Mouse (Mus musculus) G1E-ER4 (cell line): Measurements from ENCODE around the gene Ncln. TPM values are rescaled to one million over a fixed set of nuclear protein-coding genes. Genes with fewer than 3 reads are reported as not detected.

Source experiments
- GATA1 ChIP-seq: IDR thresholded peaks from one replicate; pipeline ENCODE4 v1.8.0; 2012; ENCODE audit warnings: low read length, inconsistent platforms
- polyA plus RNA-seq: library from polyadenylated mRNA; stranded (reverse); fragments of >175 nt; gene quantifications from 2 replicates; pipeline ENCODE4 v1.2.3, GENCODE M21; 2012

Gene Ncln
- polyA plus RNA-seq: 258 and 349 TPM in 2 replicates

DNA sequence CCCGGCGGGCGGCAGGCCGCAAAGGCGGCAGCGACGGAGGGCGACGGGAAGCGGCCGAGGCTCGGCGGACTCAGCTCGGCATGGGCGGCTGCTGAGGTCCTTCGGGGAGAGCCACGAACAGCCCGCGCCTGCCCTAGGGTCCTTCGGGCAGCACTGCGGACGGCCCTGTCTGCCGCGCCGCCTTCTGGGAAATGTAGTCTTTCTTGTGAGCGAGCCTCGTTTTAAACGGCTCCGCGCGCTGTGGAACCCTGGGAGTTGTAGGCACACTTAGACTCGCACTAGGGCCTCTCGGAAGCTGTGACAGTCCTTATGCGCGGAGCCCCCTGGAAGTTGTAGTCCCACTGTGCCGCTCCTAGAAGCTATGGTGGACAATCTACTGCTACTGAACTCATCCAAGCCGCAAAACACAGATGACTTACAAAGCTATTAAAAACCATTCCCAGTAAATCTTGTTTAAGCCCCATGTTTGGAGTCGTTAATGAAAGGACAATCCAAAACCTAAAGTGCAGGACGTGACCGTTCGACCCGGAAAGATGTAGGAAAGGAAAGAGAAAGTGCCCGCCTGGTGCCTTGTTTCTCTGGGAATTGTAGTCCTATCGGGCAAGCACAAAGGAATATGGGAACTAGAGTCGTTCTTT, at the start of gene Ncln:
Ncln (minus strand) TSS at position 129 of the 638 bp plus-strand sequence.
- no peak for TF ChIP-seq GATA1

DNA sequence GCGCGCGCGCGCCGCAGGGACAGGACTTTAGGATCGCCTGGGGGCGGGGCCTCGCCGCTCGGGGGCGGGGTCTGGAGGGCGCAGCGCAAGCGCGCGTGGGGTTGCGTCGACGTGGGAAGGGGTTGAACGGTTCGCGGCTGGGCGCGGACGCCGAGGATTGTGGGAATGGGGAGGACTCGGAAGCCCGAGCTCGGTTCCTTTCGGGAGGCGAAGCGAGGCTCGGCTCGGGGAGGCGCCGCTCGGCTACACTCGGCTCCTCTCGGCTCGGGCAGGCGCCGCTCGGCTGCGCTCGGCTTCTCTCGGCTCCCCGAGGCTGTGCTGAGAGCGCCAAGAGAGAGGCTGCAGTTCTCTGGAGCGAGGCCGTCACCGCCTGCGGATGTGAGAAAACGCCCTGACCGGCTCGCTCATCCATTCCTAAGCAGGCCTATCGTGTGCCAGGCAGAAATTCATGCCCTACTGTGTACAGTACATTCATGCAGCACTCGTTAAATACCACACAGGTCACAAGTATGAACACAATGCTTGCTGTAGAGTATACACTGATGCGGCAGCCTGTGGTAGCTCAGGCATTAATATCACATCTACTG, 49.1 kb upstream of the Ncln start, which contains the start of gene Gna11:
Gna11 (minus strand) TSS at position 30 of the 587 bp plus-strand sequence.
- no peak for TF ChIP-seq GATA1

DNA sequence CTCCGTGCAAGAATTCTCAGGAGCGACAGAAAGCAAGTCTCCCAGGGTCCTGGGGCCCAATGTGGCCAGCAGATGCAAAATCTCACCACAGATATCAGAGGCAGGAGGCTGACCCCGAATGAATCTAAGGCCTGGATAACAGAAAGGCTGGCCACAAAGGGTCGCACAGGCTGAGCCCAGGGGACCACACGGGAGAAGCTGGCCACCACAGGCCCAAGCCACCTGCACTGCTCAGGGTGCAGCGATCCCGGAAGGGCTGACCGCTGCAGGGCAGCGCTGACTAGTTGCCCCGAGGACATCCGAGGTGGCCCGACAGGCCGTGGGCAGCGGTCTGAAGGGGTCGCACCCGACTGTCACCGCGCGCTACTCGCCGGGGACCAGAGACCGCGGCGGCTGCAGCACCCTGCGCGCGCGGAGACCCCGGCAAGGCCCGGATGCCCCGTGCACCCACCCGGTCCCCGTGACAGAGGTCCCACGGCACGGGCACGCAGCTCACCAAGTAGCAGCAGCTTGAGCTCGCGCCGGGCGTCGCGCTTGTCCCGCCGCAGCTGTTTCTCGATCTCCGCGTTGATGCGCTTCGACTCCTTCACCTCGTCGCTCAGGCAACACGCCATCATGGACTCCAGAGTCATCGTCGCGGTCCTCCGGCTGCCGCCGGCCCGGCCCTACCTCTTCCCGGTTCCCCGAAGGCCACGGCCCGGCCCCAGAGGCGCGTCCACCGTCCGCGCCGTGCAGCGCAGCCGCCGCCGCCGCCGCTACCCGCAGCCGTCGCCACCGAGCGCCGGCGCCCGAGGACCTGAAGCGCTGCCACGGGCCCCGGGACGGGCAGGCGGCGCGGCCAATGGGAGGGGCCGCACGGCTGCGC, 48.3 kb upstream of the Ncln start:
- no peak for TF ChIP-seq GATA1

DNA sequence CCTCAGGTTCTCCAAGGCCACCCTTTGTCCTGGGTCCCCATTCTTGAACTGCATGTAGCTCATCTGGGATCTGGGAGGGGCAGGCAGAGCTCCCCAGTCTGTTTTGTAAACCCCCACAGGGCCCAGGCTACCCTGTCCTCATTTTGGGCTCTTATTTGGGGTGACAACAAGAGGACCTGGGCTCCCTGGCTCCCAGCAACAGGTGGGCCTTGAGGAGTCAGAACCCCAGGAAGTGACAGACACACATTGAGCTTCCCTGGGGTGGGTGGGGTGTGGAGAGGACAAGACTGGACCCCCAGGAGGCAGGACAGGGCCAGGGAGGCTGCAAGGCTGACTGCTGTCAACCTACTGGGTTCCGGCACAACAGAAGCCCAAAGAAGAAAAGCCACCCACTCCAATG, 47.4 kb upstream of the Ncln start:
- no peak for TF ChIP-seq GATA1

DNA sequence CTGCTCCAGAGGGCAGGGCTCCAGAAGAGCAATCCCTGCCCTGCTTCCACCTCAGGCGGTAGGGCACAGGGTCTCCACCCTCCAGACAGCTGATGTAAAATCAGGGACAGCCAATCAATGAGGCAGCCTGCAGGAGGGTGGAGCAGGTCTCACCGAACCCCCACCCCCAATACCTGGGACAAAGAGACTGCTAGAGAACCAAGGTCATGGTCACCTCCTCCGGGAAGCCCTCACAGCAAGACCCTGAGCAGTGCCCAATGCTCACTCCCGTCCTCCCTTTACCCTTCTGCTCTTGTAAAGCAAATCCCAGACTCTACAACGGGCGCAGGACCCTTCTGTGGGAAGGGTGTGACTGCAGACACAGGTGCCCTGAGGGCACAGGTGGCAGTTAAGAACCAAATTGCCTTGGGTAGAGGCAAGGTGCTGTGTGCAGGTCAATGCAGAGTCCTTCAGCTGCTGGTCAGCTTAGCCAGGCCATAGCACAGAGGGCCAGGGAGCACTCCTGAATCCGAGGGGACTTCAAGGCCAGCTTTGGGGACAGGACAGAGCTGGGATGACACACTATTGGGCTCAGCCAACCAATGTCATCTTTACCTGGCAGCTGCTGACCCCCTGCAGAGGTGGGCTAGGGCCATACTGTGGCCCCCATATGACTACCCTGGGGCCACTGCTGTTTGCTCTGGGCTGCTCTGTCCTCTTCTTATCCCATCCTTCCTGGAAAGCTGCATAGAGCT, 46.7 kb upstream of the Ncln start:
- no peak for TF ChIP-seq GATA1

DNA sequence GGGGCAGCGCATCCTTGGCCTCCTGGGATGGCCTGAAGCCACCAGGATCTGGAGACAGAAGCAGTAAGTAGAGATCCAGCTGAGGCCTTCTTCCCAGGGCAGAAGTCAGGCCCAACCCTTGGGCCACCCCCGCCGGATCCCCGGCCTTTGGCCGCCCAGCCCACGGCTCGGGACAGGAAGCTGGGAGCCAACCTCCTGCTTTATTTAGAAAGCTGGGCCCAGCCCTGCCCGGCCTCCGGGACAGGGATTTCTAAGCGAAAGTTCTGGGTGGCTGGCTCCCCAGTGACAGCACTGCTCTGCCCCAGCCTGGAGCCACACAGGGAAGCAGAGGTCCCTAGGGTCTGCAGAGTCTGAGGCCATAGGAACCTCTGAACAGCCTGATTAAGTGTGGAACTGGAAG, 45.6 kb upstream of the Ncln start:
- TF ChIP-seq GATA1: no peak

DNA sequence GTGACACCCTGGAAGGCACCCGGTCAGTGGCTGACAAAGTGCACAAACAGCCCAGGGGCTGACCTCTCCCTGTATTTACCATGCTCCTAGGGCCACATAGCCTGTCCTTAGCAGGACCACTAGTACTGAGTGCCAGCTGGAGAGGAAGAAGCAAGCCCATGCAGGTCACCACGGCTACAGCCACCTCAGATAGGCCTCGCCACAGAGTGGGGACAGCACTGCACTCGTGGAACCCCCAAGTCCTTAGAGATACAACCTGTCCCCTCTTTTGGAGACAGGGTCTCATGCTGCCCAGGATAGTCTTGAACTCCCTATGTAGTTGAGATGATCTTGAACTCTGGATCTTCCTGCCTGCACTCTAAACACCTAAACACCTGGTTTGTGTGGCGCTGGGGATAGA, 45.2 kb upstream of the Ncln start:
- no peak for TF ChIP-seq GATA1

DNA sequence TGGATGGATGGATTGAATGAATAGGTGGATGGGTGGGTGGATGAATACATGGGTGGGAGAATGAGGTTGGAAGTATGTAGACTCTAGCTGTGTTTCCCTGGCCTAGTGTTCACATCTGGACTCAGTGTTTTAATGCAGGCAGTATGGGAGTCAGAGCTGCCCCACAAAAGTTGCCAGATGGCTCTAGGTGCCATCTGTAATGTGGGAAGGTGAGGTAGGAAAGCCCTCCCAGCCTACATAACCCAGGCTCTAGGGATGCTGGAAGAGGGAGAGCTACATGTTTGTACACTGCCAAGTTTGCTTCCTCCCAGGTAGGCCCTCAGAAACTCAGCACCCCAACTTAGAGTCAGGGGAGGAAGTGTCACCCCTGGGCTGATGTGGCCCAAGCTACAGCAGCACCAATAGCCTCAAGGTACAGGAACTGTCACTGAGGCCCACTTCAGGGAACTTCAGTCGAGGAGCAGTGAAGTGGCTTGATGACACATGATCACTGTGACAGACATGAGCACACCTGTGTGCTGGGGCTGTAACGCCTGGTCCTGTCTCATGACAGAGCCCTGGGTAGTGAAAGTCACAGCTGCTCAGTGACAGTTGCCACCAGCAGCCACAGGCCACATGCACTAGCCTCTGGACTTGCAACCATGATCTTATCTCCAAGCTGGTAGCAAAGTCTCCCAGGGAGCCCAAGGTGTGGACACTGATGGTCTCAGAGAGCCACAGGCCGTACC, 42.3 kb upstream of the Ncln start:
- TF ChIP-seq GATA1: no peak

DNA sequence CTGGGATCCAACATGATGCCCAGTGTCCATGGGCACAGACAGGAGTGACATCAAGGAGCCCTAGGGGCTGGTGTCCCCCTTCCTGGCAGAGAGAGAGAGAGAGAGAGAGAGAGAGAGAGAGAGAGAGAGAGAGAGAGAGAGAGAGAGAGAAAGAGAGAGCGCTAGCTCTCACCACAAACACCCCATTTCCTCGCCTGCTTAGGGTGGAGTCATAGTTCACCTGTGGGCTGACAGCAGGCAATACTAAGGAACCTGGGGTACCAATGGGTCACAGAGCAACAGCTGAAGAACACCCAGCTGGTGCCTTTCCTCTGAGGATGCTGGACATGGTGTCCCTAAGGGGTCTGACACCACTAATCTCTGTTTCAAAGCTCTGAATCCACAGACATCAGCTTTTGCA, 41.2 kb upstream of the Ncln start:
- TF ChIP-seq GATA1: no peak

DNA sequence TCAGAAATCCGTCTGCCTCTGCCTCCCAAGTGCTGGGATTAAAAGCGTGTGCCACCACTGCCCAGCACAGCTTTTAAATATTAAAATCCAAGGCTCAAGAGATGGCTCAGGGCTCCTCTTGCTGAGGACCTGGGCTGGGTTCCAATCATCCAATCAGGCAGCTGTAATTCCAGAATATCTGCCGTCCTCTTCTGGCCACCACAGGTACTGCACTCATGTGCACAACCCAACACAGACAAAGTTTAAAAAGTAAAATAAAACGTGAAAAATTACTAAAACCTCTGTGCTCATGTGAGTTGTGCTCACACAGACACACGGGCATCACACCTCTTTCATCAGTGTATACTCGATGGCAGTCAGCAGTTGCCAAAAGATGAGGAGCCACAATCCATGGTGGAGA, 40.5 kb upstream of the Ncln start:
- TF ChIP-seq GATA1: no peak

DNA sequence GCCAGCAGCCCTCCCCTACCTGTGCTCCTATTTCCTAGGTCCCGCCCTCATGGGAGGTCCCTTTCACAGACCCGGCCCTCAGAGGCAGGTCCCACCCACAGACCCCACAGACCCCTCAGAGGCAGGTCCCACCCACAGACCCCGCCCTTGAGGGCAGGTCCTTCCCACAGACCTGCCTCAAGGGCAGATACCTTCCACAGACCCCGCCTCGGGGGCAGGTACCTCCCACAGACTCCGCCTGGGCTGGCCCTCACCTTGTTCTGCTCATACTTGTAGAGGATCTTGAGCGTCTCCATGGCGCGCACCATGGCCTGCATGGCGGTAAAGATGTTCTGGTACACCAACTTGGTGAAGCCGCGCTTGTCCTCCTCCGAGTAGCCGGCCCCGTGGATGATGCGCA, 38.6 kb upstream of the Ncln start:
- TF ChIP-seq GATA1: no peak

DNA sequence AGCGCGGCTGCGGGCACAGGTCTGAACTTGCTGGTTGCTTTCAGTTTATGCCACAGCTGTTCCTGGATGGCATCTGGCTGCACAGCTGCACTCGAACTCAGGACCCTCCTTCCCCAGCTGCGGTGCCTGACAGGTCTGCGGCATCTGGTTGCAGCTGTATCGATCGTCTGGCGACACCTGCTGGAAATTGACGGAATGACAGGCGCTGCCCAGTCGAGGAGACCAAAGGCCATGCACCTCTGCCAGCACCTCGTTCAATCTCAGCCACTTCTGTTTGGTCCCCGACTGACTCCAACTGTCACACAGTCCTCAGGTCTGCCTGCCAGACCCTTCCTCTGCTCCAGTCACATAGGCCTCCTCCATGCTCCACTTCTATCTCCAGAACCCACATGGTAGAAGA, 30.6 kb upstream of the Ncln start:
- TF ChIP-seq GATA1: no peak

DNA sequence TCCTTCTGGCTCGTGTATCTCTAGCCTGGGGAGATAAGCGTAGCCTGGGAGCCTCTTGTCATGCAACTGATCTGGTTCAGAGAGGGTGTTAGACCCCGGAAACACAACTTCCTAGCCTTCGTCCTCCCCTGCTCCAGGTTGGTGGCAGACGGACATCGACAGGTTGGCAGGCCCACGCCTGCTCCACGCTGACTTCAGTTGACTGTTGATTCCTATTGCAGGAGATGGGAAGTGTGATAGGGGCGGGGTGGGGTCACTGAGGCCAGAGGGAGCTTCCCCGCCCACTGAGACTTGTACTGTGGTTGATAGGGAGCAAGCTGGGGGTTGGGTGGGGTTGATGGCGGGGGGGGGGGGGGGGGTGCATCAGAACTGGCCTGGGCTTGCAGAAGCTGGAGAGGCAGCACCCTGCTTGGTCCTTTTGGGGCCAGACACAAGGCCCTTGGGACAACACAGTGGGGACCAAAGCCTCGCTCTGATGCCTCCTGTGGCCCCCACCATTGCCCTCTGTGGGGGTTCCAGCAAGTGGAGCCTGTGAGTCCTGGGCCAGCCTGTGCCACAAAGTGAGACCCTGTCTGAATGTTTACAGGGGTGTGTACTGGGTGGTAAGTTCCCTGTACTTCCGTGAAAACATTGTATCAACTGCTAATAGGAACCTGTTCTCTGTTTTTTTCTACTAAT, 29.0 kb upstream of the Ncln start:
- no peak for TF ChIP-seq GATA1

DNA sequence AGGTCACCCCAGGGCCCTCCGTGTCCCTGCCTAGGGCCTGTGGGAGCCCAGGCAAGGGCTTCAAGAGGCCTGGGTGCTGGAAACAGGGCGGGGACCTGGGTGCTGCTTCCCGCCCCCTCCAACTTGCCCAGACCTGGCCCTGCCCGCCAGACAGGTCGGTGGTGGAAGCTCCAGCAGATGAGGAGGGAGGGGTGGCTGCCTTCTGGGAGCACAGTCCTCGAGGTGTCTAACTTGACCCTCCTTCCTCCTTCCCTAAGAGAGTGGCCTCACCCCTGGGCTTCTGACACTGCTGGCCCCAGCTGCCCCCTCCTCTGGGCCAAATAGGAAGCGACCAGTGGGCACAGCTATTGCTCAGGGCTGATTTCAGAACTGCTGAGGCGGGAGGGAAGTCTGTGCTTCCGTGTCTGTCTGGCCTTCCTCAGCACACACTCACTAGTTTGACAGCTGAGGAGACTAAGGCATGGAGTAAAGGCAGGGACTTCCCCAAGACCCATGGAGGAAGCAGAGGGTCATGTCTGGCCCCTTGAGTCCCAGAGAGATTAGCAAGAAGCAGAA, 27.9 kb upstream of the Ncln start, which contains the start of gene Gna15:
Gna15 (minus strand) TSS at position 175 of the 555 bp plus-strand sequence.
- TF ChIP-seq GATA1: no peak

DNA sequence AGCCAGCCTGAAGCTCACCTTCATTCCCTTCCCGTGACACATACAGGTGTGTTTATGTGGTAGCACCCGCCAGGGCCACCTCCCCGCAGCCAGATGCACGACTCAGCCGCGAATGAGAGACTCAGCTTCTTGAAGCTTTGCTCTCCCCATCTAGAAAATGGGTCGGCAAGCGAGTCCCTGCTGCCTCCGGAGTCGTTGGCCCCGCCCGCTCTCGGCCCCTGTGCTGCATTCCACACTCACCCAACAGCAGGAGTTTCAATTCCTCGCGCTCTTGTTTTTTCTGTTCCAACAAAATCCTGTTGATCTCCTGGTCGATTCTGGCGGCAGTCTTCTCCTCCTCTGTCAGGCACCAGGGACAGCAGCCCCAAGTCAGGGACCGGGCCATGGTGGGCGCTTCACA, 27.4 kb upstream of the Ncln start:
- TF ChIP-seq GATA1: no peak
